Mouse (Mus musculus) monocyte, adult 5-6 weeks (primary cell): ENCODE data around the gene Snapc3. TPM values are rescaled to one million over a fixed set of nuclear protein-coding genes. Genes with fewer than 3 reads are reported as not detected.
A peak's percentile ranks its signal among the peaks of the same experiment; 100 is the strongest.
"Not testable (repeated sequence)": the region's sequence is repeated elsewhere in the genome, so short reads cannot be mapped to it uniquely, and the experiment has no call there.

Experiments used
- ATAC-seq: fragments of 153-309, 156-312 bp; replicated peaks from 2 replicates; pipeline ENCODE4 v1.8.0; 2017; ENCODE audit warnings: mild to moderate bottlenecking; ENCODE audit not compliant: low TSS enrichment, insufficient number of reproducible peaks, severe bottlenecking, poor library complexity, low FRiP score
- total RNA-seq: library from RNA; stranded (forward); fragments of 200-1000, 200-491, 200-594 nt; gene quantifications from 3 replicates; pipeline ENCODE4 v1.2.3, GENCODE M21; 2017

Gene Snapc3
- total RNA-seq, 1 experiment from 2014 or later, result 31.8 TPM

GRCm38 (mm10) chr4:83485250-83485649 is 67.7 kb downstream of the Snapc3 start:
- ATAC-seq, result no peak

GRCm38 (mm10) chr4:83485735-83486116 is 68.2 kb downstream of the Snapc3 start:
- peak; percentile 73 for ATAC-seq

- ATAC-seq, result peak; percentile 89
These were observed 68.8 kb downstream of the Snapc3 start, which contains the start of gene Psip1 for GRCm38 (mm10) chr4:83486117-83486901. Gene Psip1 (minus strand): TSS chr4:83486459.

GRCm38 (mm10) chr4:83489121-83489520 is 71.6 kb downstream of the Snapc3 start:
- ATAC-seq, result no peak

GRCm38 (mm10) chr4:83493112-83493511 is 75.6 kb downstream of the Snapc3 start:
- ATAC-seq, result no peak

- not testable (repeated sequence) for ATAC-seq
These were observed 79.5 kb downstream of the Snapc3 start for GRCm38 (mm10) chr4:83497013-83497412.

- ATAC-seq, result no peak
These were observed 82.9 kb downstream of the Snapc3 start for GRCm38 (mm10) chr4:83500154-83501036.

GRCm38 (mm10) chr4:83501037-83501430 is 83.5 kb downstream of the Snapc3 start:
- no peak for ATAC-seq

- no peak for ATAC-seq
These were observed 92.1 kb downstream of the Snapc3 start for GRCm38 (mm10) chr4:83509600-83509999.

GRCm38 (mm10) chr4:83511083-83511482 is 93.6 kb downstream of the Snapc3 start:
- no peak for ATAC-seq

- ATAC-seq, result no peak
These were observed 94.7 kb downstream of the Snapc3 start for GRCm38 (mm10) chr4:83512217-83512616.

- no peak for ATAC-seq
These were observed 95.1 kb downstream of the Snapc3 start for GRCm38 (mm10) chr4:83512644-83513043.

GRCm38 (mm10) chr4:83514183-83514582 is 96.7 kb downstream of the Snapc3 start:
- ATAC-seq, result no peak

GRCm38 (mm10) chr4:83514976-83515669 is 97.6 kb downstream of the Snapc3 start:
- no peak for ATAC-seq

GRCm38 (mm10) chr4:83516144-83516543 is 98.6 kb downstream of the Snapc3 start:
- not testable (repeated sequence) for ATAC-seq
